ENCODE assay signal across 8 mouse cellular contexts in genomic region chr4:55514733-55515176, GRCm38 (mm10). TPM values are rescaled to one million over a fixed set of nuclear protein-coding genes. Genes with fewer than 3 reads are reported as not detected.
DNase-seq lines count a peak whose midpoint lies in the region; ATAC-seq and TF ChIP-seq lines count a peak whose summit lies in the region.

No protein-coding gene starts in this region.

- ATAC-seq in forebrain, embryonic 12.5 days (ENCODE audit: low FRiP score) = peak; percentile 98
- ATAC-seq in heart, embryonic 16.5 days (replicated peaks; ENCODE audit: extremely low read depth, insufficient read depth, low FRiP score) = peak; percentile 98
- peak; percentile 53; the same call in 1 of the 2 replicates for ATAC-seq in liver, embryonic 14.5 days (ENCODE audit: insufficient read depth)
- ATAC-seq in stomach, embryonic 14.5 days (ENCODE audit: insufficient number of reproducible peaks, insufficient read depth, low FRiP score, low read depth) = peak; percentile 93

- peak; percentile 62; the same call in 1 of the 2 replicates for TF ChIP-seq POLR2A in brain, embryonic 14.5 days (IDR thresholded peaks at IDR 0.05; ENCODE audit: borderline replicate concordance, extremely low read depth, insufficient read depth, insufficient read length, poor library complexity, severe bottlenecking)

- H3K4me3 ChIP-seq in forebrain, embryonic 12.5 days (replicated peaks) = peak overlapping the region; percentile 58
- peak overlapping the region; percentile 60 for H3K4me3 ChIP-seq in heart, embryonic 16.5 days (ENCODE audit: low read length)
- peak overlapping the region; percentile 23 to 49 for H3K4me3 ChIP-seq in liver, embryonic 14.5 days (ENCODE audit: insufficient read depth in 1 of 2, low read depth in 2 of 2, low read length in 2 of 2)
- peak overlapping the region; percentile 39 for H3K4me3 ChIP-seq in stomach, embryonic 14.5 days (ENCODE audit: low read depth, low read length)

- H3K27me3 ChIP-seq in forebrain, embryonic 12.5 days = peaks cover 18% of the 10 kb centered on the region
- no peaks in the 10 kb centered on the region for H3K27me3 ChIP-seq in heart, embryonic 16.5 days (ENCODE audit: control insufficient read depth, insufficient read depth, low read length)
- no peaks in the 10 kb centered on the region for H3K27me3 ChIP-seq in liver, embryonic 14.5 days (ENCODE audit: control insufficient read depth, insufficient read depth, low read length)
- no peaks in the 10 kb centered on the region for H3K27me3 ChIP-seq in stomach, embryonic 14.5 days (ENCODE audit: control insufficient read depth, insufficient read depth, low read length)

- peak overlapping the region; percentile 64 for H3K4me2 ChIP-seq in forebrain, embryonic 12.5 days
- peak overlapping the region; percentile 78 for H3K4me2 ChIP-seq in heart, embryonic 16.5 days (ENCODE audit: low read depth, low read length)
- peak overlapping the region; percentile 48 for H3K4me2 ChIP-seq in liver, embryonic 14.5 days (ENCODE audit: low read depth)
- peak overlapping the region; percentile 53 for H3K4me2 ChIP-seq in stomach, embryonic 14.5 days (replicated peaks; ENCODE audit: low read depth, low read length)

- no peaks in the 10 kb centered on the region for H3K36me3 ChIP-seq in forebrain, embryonic 12.5 days (replicated peaks)
- H3K36me3 ChIP-seq in heart, embryonic 16.5 days (ENCODE audit: control insufficient read depth, insufficient read depth) = no peaks in the 10 kb centered on the region
- no peaks in the 10 kb centered on the region for H3K36me3 ChIP-seq in liver, embryonic 14.5 days (replicated peaks; ENCODE audit: control insufficient read depth, insufficient read depth, low read depth)
- no peaks in the 10 kb centered on the region for H3K36me3 ChIP-seq in stomach, embryonic 14.5 days (ENCODE audit: control insufficient read depth, insufficient read depth, low read length)

- TF ChIP-seq CTCF in brain, embryonic 14.5 days (IDR thresholded peaks at IDR 0.05; ENCODE audit: borderline replicate concordance, extremely low read depth, insufficient read depth, insufficient read length) = peak; percentile 82
- TF ChIP-seq CTCF in liver, embryonic 14.5 days (IDR thresholded peaks at IDR 0.05; ENCODE audit: low read depth) = peak; percentile 59

- under 1% methylated on average over 39 of the region's 39 CpGs for WGBS in forebrain, embryonic 12.5 days
- WGBS in heart, embryonic 16.5 days = under 1% methylated on average over 39 of the region's 39 CpGs
- 2% methylated on average over 39 of the region's 39 CpGs for WGBS in liver, embryonic 14.5 days (ENCODE audit: insufficient replicate concordance)
- WGBS in stomach, embryonic 14.5 days = under 1% methylated on average over 39 of the region's 39 CpGs

- TF ChIP-seq EP300 in liver, embryonic 14.5 days (IDR thresholded peaks at IDR 0.05; ENCODE audit: low read depth) = no peak

- DNase-seq in B cell, adult 2 months = peak; percentile 75 to 79
- DNase-seq in brain, embryonic 14.5 days (ENCODE audit: low read depth) = peak; percentile 90
- peak; percentile 88 for DNase-seq in kidney, postnatal 14 days
- DNase-seq in liver, embryonic 14.5 days (ENCODE audit: low read depth in 3 of 3, low spot score in 3 of 3) = no peak
- DNase-seq in natural killer cell, adult 2 months (ENCODE audit: low spot score in 2 of 2) = peak; percentile 43 to 66

- H3K4me1 ChIP-seq in forebrain, embryonic 12.5 days = peaks cover 7% of the 10 kb centered on the region
- peaks cover 3% of the 10 kb centered on the region; the same call in 1 of the 2 replicates for H3K4me1 ChIP-seq in heart, embryonic 16.5 days (ENCODE audit: control insufficient read depth, insufficient read depth, low read length)
- no peaks in the 10 kb centered on the region; a peak in 1 of 4 replicates for H3K4me1 ChIP-seq in liver, embryonic 14.5 days (replicated peaks; ENCODE audit: control insufficient read depth in 2 of 2, insufficient read depth in 2 of 2, low read length in 1 of 2)
- no peaks in the 10 kb centered on the region for H3K4me1 ChIP-seq in stomach, embryonic 14.5 days (ENCODE audit: control insufficient read depth, insufficient read depth, low read length)

- H3K9ac ChIP-seq in forebrain, embryonic 12.5 days = peak overlapping the region; percentile 69
- H3K9ac ChIP-seq in heart, embryonic 16.5 days (ENCODE audit: low read length) = peak overlapping the region; percentile 75
- H3K9ac ChIP-seq in liver, embryonic 14.5 days (replicated peaks) = no peak overlapping the region
- peak overlapping the region; percentile 57 for H3K9ac ChIP-seq in stomach, embryonic 14.5 days (replicated peaks; ENCODE audit: low read depth, low read length)

- 0 out of 2 replicates have a peak overlapping the region, but pooled peaks have one; percentile 53 for H3K27ac ChIP-seq in forebrain, embryonic 12.5 days
- no peak overlapping the region for H3K27ac ChIP-seq in heart, embryonic 16.5 days (ENCODE audit: low read length)
- H3K27ac ChIP-seq in liver, embryonic 14.5 days = no peak overlapping the region
- peak overlapping the region; percentile 35; the same call in 1 of the 2 replicates for H3K27ac ChIP-seq in stomach, embryonic 14.5 days (ENCODE audit: low read length)

- no peaks in the 10 kb centered on the region for H3K9me3 ChIP-seq in forebrain, embryonic 12.5 days
- H3K9me3 ChIP-seq in heart, embryonic 16.5 days (replicated peaks; ENCODE audit: control insufficient read depth, low read length) = no peaks in the 10 kb centered on the region
- H3K9me3 ChIP-seq in liver, embryonic 14.5 days (ENCODE audit: control insufficient read depth, low read length) = no peaks in the 10 kb centered on the region
- no peaks in the 10 kb centered on the region for H3K9me3 ChIP-seq in stomach, embryonic 14.5 days (ENCODE audit: control insufficient read depth, low read depth, low read length)

RNA-seq across cellular contexts. Expression of gene Klf4, which starts 17.5 kb away (rescaled TPM):
- polyA plus RNA-seq in brain, embryonic 14.5 days (2012; rRNA removed) = 4.6 and 7.5 TPM in 2 replicates
- 2.2 and 2.3 TPM in 2 replicates for polyA plus RNA-seq in forebrain, embryonic 12.5 days (2016; fragmentation: Nextera tagmentation; extraction: Ambion mirVana)
- polyA plus RNA-seq in heart, embryonic 16.5 days (2015; fragmentation: Nextera tagmentation; extraction: Ambion mirVana) = 4.7 and 5.7 TPM in 2 replicates
- polyA plus RNA-seq in liver, embryonic 14.5 days (2012; rRNA removed) = 0.53 and 0.96 TPM in 2 replicates
- 0.43 and 0.56 TPM in 2 replicates for polyA plus RNA-seq in liver, embryonic 14.5 days (2014; fragmentation: Nextera tagmentation; extraction: Ambion mirVana)
- 21.0 and 23.3 TPM in 2 replicates for polyA plus RNA-seq in stomach, embryonic 14.5 days (2014; fragmentation: Nextera tagmentation; extraction: Ambion mirVana)

Comparison
In these comparisons a context has a peak if more than half of its experiments do, and no peak if none do; other contexts are left out.
1. DNase-seq: peak in B cell, adult 2 months (2 of 2), brain, embryonic 14.5 days (single experiment), kidney, postnatal 14 days (single experiment) and natural killer cell, adult 2 months (2 of 2); none in liver, embryonic 14.5 days (0 of 3).
2. H3K27ac ChIP-seq: peak in forebrain, embryonic 12.5 days (single experiment) and stomach, embryonic 14.5 days (single experiment); none in heart, embryonic 16.5 days (single experiment) and liver, embryonic 14.5 days (single experiment).
3. Peak in every context shown above with its lines, with median percentiles within 50 percentile points of each other: ATAC-seq, H3K4me2 ChIP-seq and H3K4me3 ChIP-seq.